Mouse (Mus musculus) MEL-GATA-1-ER (cell line): ENCODE data around the gene Mug1.
"Not testable (repeated sequence)": the region's sequence is repeated elsewhere in the genome, so short reads cannot be mapped to it uniquely, and the experiment has no call there.

Experiments used
- DNase-seq: peaks from one replicate; pipeline ENCODE4 v3.0.0-alpha.2; 2012; ENCODE audit warnings: low read depth; ENCODE audit errors: extremely low read depth

Gene Mug1

GRCm38 (mm10) chr6:121838271-121838670 is at the start of gene Mug1:
TSS of gene Mug1 (plus strand) at chr6:121838541.
- DNase-seq: not testable (repeated sequence)

GRCm38 (mm10) chr6:121828034-121828433 is 10.3 kb upstream of the Mug1 start:
- DNase-seq: no peak

- DNase-seq: no peak
Measured at GRCm38 (mm10) chr6:121836361-121836760, 2.0 kb upstream of the Mug1 start.

GRCm38 (mm10) chr6:121848378-121848777 is 10.0 kb downstream of the Mug1 start:
- peak; percentile 26 for DNase-seq
